Mouse (Mus musculus) ES-E14 (cell line): Measurements from ENCODE around the gene Slco2a1. TPM values are rescaled to one million over a fixed set of nuclear protein-coding genes. Genes with fewer than 3 reads are reported as not detected.

Source experiments
- DNase-seq: peaks from one replicate; pipeline ENCODE4 v3.0.0-alpha.2; 2013; ENCODE audit warnings: low read depth, low spot score
- H3K27ac ChIP-seq: 2 replicates; pipeline ENCODE4 v1.5.1; 2012; ENCODE audit warnings: low read depth, mild to moderate bottlenecking, low read length, moderate library complexity, mixed read lengths; ENCODE audit not compliant: poor library complexity, insufficient read depth, severe bottlenecking
- H3K36me3 ChIP-seq: 2 replicates; pipeline ENCODE4 v1.6.1; 2012; ENCODE audit warnings: mild to moderate bottlenecking, low read length, moderate library complexity, mixed read lengths; ENCODE audit not compliant: control insufficient read depth, poor library complexity, insufficient read depth, severe bottlenecking
- H3K4me1 ChIP-seq, 2 experiments: fragments of 150-350 bp in 1 of 2; sonication (generic) in 1 of 2; 2 replicates each; pipeline ENCODE4 v1.6.1; 2012; ENCODE audit warnings: low read length in 2 of 2, mild to moderate bottlenecking in 1 of 2, mixed read lengths in 1 of 2; ENCODE audit not compliant: control insufficient read depth in 2 of 2, insufficient read depth in 2 of 2, poor library complexity in 1 of 2
- H3K4me3 ChIP-seq, 2 experiments: fragments of 150-350 bp in 1 of 2; sonication (generic) in 1 of 2; 2 replicates each; pipeline ENCODE4 v1.5.1; 2012; ENCODE audit warnings: low read length in 2 of 2, low read depth in 1 of 2, mild to moderate bottlenecking in 1 of 2, mixed read lengths in 1 of 2; ENCODE audit not compliant: insufficient read depth in 1 of 2, poor library complexity in 1 of 2, severe bottlenecking in 1 of 2
- H3K9ac ChIP-seq: 2 replicates; pipeline ENCODE4 v1.6.1; 2012; ENCODE audit warnings: low read depth, mild to moderate bottlenecking, low read length, mixed read lengths; ENCODE audit not compliant: poor library complexity, insufficient read depth, severe bottlenecking
- H3K9me3 ChIP-seq: fragments of 150-350 bp; sonication (generic); 2 replicates; pipeline ENCODE4 v1.6.1; 2012; ENCODE audit warnings: low read depth, mild to moderate bottlenecking, low read length; ENCODE audit not compliant: control insufficient read depth, insufficient read depth
- CHD2 ChIP-seq: IDR thresholded peaks from 2 replicates; pipeline ENCODE4 v1.6.1; 2014; ENCODE audit warnings: mild to moderate bottlenecking, low read depth, low read length, inconsistent platforms
- HCFC1 ChIP-seq: IDR thresholded peaks from 2 replicates; pipeline ENCODE4 v1.6.1; 2012; ENCODE audit warnings: low read length, inconsistent platforms, borderline replicate concordance; ENCODE audit not compliant: insufficient read depth
- MAFK ChIP-seq: IDR thresholded peaks from 2 replicates; pipeline ENCODE4 v1.6.1; 2014; ENCODE audit warnings: mild to moderate bottlenecking, low read depth, low read length, inconsistent platforms; ENCODE audit not compliant: insufficient read depth
- ZC3H11A ChIP-seq: IDR thresholded peaks from 2 replicates; pipeline ENCODE4 v1.6.1; 2012; ENCODE audit warnings: low read depth, mild to moderate bottlenecking, inconsistent platforms, low read length, borderline replicate concordance
- ZNF384 ChIP-seq: IDR thresholded peaks from 2 replicates; pipeline ENCODE4 v1.6.1; 2012; ENCODE audit warnings: low read depth, low read length, inconsistent platforms
- in situ Hi-C, 2 experiments: fragments of 600-800 bp; cut with MboI; formaldehyde crosslinking; loops; one replicate each; pipeline ENCODE4 v1.15.1; 2025; ENCODE audit warnings: low sequenced_read_pairs in 2 of 2, inconsistent platforms in 1 of 2; ENCODE audit not compliant: unreplicated experiment in 2 of 2
- total RNA-seq: library from RNA; depleted of rRNA; stranded (reverse); fragments of 300-350 nt; gene quantifications from 2 replicates; pipeline ENCODE4 v1.2.3, GENCODE M21; 2012

Slco2a1 gene
- total RNA-seq, 1 experiment: 2.2 TPM

DNA sequence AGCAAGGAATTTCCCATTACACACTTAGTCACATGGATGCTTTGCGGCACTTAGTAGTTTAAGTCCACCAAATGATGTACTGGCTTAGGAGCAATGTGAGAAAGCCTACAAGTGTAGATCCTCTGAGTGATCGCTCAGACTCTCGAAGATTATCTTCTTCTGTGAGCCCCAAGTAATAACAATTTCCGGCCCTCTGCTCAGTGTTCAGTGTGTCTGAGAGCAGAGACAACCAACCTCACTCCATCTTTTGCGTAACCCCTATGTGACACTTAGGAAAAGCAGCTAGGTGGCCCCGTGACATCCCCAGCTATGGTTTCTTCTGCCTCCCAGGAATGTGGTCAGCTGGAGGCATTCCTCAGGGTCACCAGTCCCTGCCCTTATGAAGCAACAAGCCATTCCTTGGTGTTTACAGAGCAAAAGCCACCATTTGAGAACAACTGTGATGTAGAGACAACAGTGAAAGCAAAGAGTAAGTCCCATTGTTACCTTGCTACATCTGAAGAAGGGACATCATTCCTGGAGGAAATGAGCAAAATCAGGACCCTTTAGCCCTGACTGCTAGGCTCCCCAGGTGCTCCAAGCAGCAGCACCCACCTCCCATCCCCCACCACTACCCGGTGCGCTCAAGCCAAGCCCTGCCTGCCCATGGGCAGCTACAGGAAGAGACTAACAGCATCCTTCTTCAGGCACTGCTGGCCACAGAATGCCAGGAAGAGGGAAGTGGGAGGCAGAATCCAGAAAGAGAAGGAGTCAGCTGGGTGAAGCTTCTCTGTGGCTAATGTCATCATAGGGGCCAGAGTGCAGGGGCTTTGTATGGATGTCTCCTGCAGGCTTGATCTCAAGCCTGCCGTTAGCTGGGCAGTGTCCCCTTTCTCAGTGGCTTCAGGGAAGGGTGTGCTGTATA lies 37.2 kb upstream of the Slco2a1 start:
- Histone ChIP-seq H3K4me1 (peaks cover 0 to 5% of the 10 kb centered on the region in 2 experiments; a peak in 2 of 4 replicates), H3K9ac (no peak overlapping the region), H3K4me3 (no peak overlapping the region), H3K27ac (no peak overlapping the region), H3K9me3 (no peaks in the 10 kb centered on the region), H3K36me3 (no peaks in the 10 kb centered on the region)
- TF ChIP-seq CHD2: no peak
- TF ChIP-seq ZC3H11A: no peak
- no peak for TF ChIP-seq ZNF384
- no peak for DNase-seq
- in situ Hi-C loops: no loop called here

DNA sequence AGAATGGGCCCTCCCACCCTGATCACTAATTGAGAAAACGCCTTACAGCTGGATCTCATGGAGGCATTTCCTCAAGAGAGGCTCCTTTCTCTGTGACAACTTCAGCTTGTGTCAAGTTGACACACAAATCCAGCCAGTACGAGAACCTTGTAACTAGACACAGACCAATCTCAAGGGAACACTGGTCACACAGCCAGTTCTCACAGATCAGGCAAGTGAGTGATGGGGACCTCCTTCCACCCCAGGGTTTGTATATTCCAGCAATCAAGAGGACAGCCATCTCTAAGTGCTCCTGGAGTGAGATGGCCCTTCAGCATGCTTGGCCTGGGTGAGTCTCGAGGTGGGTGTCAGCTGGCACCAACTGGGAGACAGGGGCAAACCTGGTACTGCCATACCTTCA lies 32.6 kb upstream of the Slco2a1 start:
- Histone ChIP-seq H3K27ac (no peak overlapping the region), H3K9me3 (no peaks in the 10 kb centered on the region), H3K9ac (no peak overlapping the region), H3K4me3 (no peak overlapping the region), H3K4me1 (peaks cover 4 to 11% of the 10 kb centered on the region in 2 experiments; a peak in 2 of 4 replicates), H3K36me3 (no peaks in the 10 kb centered on the region)
- no peak for DNase-seq
- in situ Hi-C loops: no loop called here
- TF ChIP-seq ZNF384 (no peak), ZC3H11A (no peak), MAFK (no peak), CHD2 (no peak), HCFC1 (no peak)

DNA sequence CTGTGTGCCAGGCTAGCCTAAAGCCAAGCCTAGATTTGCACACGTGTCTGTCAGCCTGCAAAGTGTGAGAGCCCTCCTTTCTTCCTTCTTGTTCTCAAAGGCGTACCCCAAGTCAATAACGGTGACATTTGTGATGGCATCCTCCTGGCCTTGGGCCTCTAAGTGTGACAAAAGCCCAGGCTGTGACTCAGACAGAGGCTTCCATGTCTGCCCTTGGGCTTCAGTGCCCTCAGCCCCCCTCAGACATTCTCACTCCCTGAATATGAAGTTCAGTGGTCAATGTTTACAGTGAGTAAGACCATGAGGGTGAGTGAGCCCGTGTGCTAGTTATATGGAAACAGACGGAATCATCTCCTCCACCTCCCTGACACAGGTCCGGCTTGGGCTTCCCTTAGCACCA lies 29.8 kb upstream of the Slco2a1 start:
- H3K9me3 ChIP-seq: no peaks in the 10 kb centered on the region
- peaks cover 12 to 17% of the 10 kb centered on the region in 2 experiments; a peak in 3 of 4 replicates for H3K4me1 ChIP-seq
- TF ChIP-seq ZC3H11A (no peak), MAFK (no peak), HCFC1 (no peak), ZNF384 (no peak), CHD2 (no peak)
- no peak for DNase-seq
- no peak overlapping the region for H3K9ac ChIP-seq
- H3K4me3 ChIP-seq: no peak overlapping the region
- in situ Hi-C loops: no loop called here
- no peak overlapping the region for H3K27ac ChIP-seq
- H3K36me3 ChIP-seq: no peaks in the 10 kb centered on the region

DNA sequence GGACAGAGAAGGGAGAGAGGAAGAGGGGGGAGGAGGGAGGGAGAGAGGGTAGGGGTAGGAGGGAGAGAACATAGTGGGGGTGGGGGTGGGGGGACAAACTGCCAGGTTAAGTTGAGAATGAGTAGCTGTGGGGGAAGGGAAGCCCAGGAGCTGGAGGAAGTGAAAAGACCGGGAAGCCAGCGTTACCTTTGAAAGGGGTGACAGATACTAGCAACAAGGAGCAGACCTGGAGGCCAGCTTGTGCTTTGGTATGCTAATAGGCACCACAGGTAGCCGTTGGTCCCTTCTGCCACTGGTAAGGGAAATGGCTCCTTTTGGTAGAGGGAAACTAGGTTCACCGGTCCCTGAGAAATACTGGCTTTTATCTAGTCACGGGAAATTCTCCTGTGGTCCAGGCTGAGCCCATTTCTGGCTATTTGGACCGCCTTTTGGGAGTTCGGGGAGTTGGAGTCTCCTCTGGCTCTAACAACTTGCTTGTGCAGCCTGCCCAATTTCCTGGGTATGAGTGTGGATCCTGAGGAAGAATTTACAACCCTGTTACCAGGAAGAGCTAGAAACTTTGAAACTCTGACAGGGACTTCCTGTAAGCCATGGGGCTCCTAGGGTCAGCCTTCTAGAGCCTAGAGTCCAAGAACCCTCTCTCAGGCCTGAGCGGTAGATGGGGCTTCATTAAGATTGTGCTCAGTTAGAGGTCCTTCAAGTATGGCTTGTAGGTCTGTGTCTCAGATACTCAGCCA lies 27.0 kb upstream of the Slco2a1 start:
- TF ChIP-seq CHD2 (no peak), MAFK (no peak), ZNF384 (no peak), ZC3H11A (no peak), HCFC1 (no peak)
- Histone ChIP-seq H3K36me3 (no peaks in the 10 kb centered on the region), H3K4me3 (peak overlapping the region in 1 of 2 experiments; percentile 31; a peak in 3 of 4 replicates), H3K9ac (peak overlapping the region; percentile 4; the same call in 1 of the 2 replicates), H3K4me1 (peaks cover 12 to 15% of the 10 kb centered on the region in 2 experiments; a peak in 3 of 4 replicates), H3K9me3 (no peaks in the 10 kb centered on the region), H3K27ac (peak overlapping the region; percentile 57; the same call in 1 of the 2 replicates)
- DNase-seq: peak; percentile 38
- in situ Hi-C loops: no loop called here
